Mouse (Mus musculus) erythroblast, embryonic 14.5 days (primary cell): Measurements from ENCODE around the gene Tmem38b.

Source experiments
- GATA1 ChIP-seq: IDR thresholded peaks from 2 replicates; pipeline ENCODE4 v1.6.1; 2012; ENCODE audit warnings: low read length, inconsistent platforms, mixed read lengths
- TAL1 ChIP-seq: IDR thresholded peaks from 3 replicates; pipeline ENCODE4 v1.6.1; 2012; ENCODE audit warnings: low read length, inconsistent platforms, mixed read lengths

DNA sequence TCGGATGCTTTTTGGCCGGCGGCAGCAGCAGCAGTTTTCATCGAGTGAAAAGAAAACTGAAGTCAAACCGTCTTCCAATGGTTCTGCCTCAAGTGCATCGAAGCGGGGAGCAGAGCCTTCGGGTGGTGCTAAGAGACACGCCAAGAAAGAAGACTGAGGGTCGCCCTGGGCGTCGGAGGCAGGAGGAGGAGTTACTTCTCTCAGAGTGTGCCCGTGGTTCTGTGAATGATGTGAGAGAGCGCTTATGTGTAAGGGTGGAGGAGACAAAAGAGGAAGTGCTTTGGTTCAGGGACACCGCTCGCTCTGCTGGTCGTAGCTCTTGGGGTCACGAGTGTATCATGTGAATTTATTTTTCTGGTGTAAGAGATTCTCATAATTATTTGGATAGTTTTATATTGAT, 34.1 kb downstream of the Tmem38b start:
- TF ChIP-seq TAL1 = no peak
- no peak for TF ChIP-seq GATA1
